Mouse (Mus musculus): ENCODE data around the gene Gm2663. TPM values are rescaled to one million over a fixed set of nuclear protein-coding genes. Genes with fewer than 3 reads are reported as not detected.
"Not testable (repeated sequence)": the region's sequence is repeated elsewhere in the genome, so short reads cannot be mapped to it uniquely, and the experiment has no call there.

The Gm2663 gene
- polyA plus RNA-seq, 1 experiment from 2014 or later = 0.33 TPM

GRCm38 (mm10) chr6:41025873-41026650, 26.8 kb upstream of the Gm2663 start:
- no peak overlapping the region for H3K27ac ChIP-seq (ENCODE audit: poor library complexity, severe bottlenecking)
- 58% methylated on average over 2 of the region's 2 CpGs for WGBS
- H3K4me3 ChIP-seq = no peak overlapping the region
- no peak overlapping the region for H3K4me2 ChIP-seq
- H3K9me3 ChIP-seq (replicated peaks) = 0 out of 2 replicates have a peak, but pooled peaks cover 3% of the 10 kb centered on the region
- no peaks in the 10 kb centered on the region for H3K27me3 ChIP-seq (replicated peaks)
- no peaks in the 10 kb centered on the region for H3K36me3 ChIP-seq
- peaks cover 5% of the 10 kb centered on the region; the same call in 1 of the 2 replicates for H3K4me1 ChIP-seq (replicated peaks)
- H3K9ac ChIP-seq = no peak overlapping the region
- no peak for ATAC-seq (ENCODE audit: insufficient number of reproducible peaks, low FRiP score)

- 0 out of 2 replicates have a peak, but pooled peaks cover 3% of the 10 kb centered on the region for H3K9me3 ChIP-seq (replicated peaks)
- H3K9ac ChIP-seq = no peak overlapping the region
- no peak overlapping the region for H3K4me2 ChIP-seq
- H3K4me3 ChIP-seq = no peak overlapping the region
- ATAC-seq (ENCODE audit: insufficient number of reproducible peaks, low FRiP score) = no peak
- H3K27ac ChIP-seq (ENCODE audit: poor library complexity, severe bottlenecking) = no peak overlapping the region
- H3K4me1 ChIP-seq (replicated peaks) = no peaks in the 10 kb centered on the region
- no peaks in the 10 kb centered on the region for H3K36me3 ChIP-seq
- WGBS = 71% methylated on average over 2 of the region's 2 CpGs
- H3K27me3 ChIP-seq (replicated peaks) = no peaks in the 10 kb centered on the region
Measured at GRCm38 (mm10) chr6:41019140-41019539, 19.9 kb upstream of the Gm2663 start.

- H3K4me1 ChIP-seq (replicated peaks) = no peaks in the 10 kb centered on the region
- H3K27me3 ChIP-seq (replicated peaks) = no peaks in the 10 kb centered on the region
- WGBS = 48% methylated on average over 2 of the region's 2 CpGs
- no peak overlapping the region for H3K27ac ChIP-seq (ENCODE audit: poor library complexity, severe bottlenecking)
- H3K4me2 ChIP-seq = no peak overlapping the region
- H3K36me3 ChIP-seq = no peaks in the 10 kb centered on the region
- no peak overlapping the region for H3K9ac ChIP-seq
- ATAC-seq (ENCODE audit: insufficient number of reproducible peaks, low FRiP score) = no peak
- 0 out of 2 replicates have a peak, but pooled peaks cover under 1% of the 10 kb centered on the region for H3K9me3 ChIP-seq (replicated peaks)
- H3K4me3 ChIP-seq = no peak overlapping the region
Measured at GRCm38 (mm10) chr6:41018629-41019028, 19.4 kb upstream of the Gm2663 start.

- H3K36me3 ChIP-seq = no peaks in the 10 kb centered on the region
- WGBS = 81% methylated on average over 4 of the region's 4 CpGs
Measured at GRCm38 (mm10) chr6:41015065-41015464, 15.8 kb upstream of the Gm2663 start.

GRCm38 (mm10) chr6:40964454-40964853, 34.8 kb downstream of the Gm2663 start, which contains the start of gene 1810009J06Rik:
1810009J06Rik (plus strand) TSS chr6:40964754.
- H3K36me3 ChIP-seq; ATAC-seq (ENCODE audit: insufficient number of reproducible peaks, low FRiP score); H3K4me2 ChIP-seq; H3K4me3 ChIP-seq; H3K9me3 ChIP-seq (replicated peaks); H3K9ac ChIP-seq; H3K27me3 ChIP-seq (replicated peaks); H3K27ac ChIP-seq (ENCODE audit: poor library complexity, severe bottlenecking); H3K4me1 ChIP-seq (replicated peaks): not testable (repeated sequence)
- 74% methylated on average over 2 of the region's 2 CpGs for WGBS

More at GRCm38 (mm10) chr6:41015065-41015464, 15.8 kb upstream of the Gm2663 start:
- no peak overlapping the region for H3K27ac ChIP-seq (ENCODE audit: poor library complexity, severe bottlenecking)
- H3K4me3 ChIP-seq = no peak overlapping the region
- H3K4me2 ChIP-seq = no peak overlapping the region
- no peak for ATAC-seq (ENCODE audit: insufficient number of reproducible peaks, low FRiP score)
- H3K9me3 ChIP-seq (replicated peaks) = no peaks in the 10 kb centered on the region
- H3K4me1 ChIP-seq (replicated peaks) = no peaks in the 10 kb centered on the region
- H3K27me3 ChIP-seq (replicated peaks) = no peaks in the 10 kb centered on the region
- H3K9ac ChIP-seq = no peak overlapping the region

- Histone ChIP-seq H3K9ac (no peak overlapping the region), H3K27ac (ENCODE audit: poor library complexity, severe bottlenecking) (no peak overlapping the region), H3K4me2 (no peak overlapping the region), H3K36me3 (no peaks in the 10 kb centered on the region), H3K4me1 (replicated peaks) (no peaks in the 10 kb centered on the region), H3K4me3 (no peak overlapping the region), H3K27me3 (replicated peaks) (no peaks in the 10 kb centered on the region), H3K9me3 (replicated peaks) (peaks cover 3% of the 10 kb centered on the region)
- WGBS = 40% methylated on average over 2 of the region's 2 CpGs
- ATAC-seq (ENCODE audit: insufficient number of reproducible peaks, low FRiP score) = no peak
Measured at GRCm38 (mm10) chr6:40953716-40954115, 45.6 kb downstream of the Gm2663 start.

- no peaks in the 10 kb centered on the region for H3K27me3 ChIP-seq (replicated peaks)
- peaks cover 3% of the 10 kb centered on the region for H3K9me3 ChIP-seq (replicated peaks)
- H3K4me1 ChIP-seq (replicated peaks) = no peaks in the 10 kb centered on the region
- H3K4me3 ChIP-seq = no peak within 1 kb of the TSS
- no peak within 1 kb of the TSS for H3K27ac ChIP-seq (ENCODE audit: poor library complexity, severe bottlenecking)
- H3K4me2 ChIP-seq = no peak within 1 kb of the TSS
- no peaks in the 10 kb centered on the region for H3K36me3 ChIP-seq
- no peak within 1 kb of the TSS for H3K9ac ChIP-seq
- no peak for ATAC-seq (ENCODE audit: insufficient number of reproducible peaks, low FRiP score)
Measured at GRCm38 (mm10) chr6:40951770-40952169, 47.5 kb downstream of the Gm2663 start, which contains the start of gene Gm4744. Gm4744 (minus strand) TSS chr6:40951870.

Other genes with a start within 250 kb of the Gm2663 start
- gene Moxd2, start 112.0 kb downstream of the Gm2663 start, polyA plus RNA-seq (2016; fragmentation: Nextera tagmentation; extraction: Ambion mirVana) = not detected in 2 replicates
- not detected in 2 replicates for gene Prss58, start 99.1 kb downstream of the Gm2663 start, polyA plus RNA-seq (2016; fragmentation: Nextera tagmentation; extraction: Ambion mirVana)
- gene 1700074P13Rik, start 58.9 kb downstream of the Gm2663 start, polyA plus RNA-seq (2016; fragmentation: Nextera tagmentation; extraction: Ambion mirVana) = not detected in 2 replicates
- not detected in 2 replicates for gene Gm4744, start 47.6 kb downstream of the Gm2663 start, polyA plus RNA-seq (2016; fragmentation: Nextera tagmentation; extraction: Ambion mirVana)
- gene 1810009J06Rik, start 34.7 kb downstream of the Gm2663 start, polyA plus RNA-seq (2016; fragmentation: Nextera tagmentation; extraction: Ambion mirVana) = 0.47 and 1.2 TPM in 2 replicates
- not detected in 2 replicates for gene 2210010C04Rik, start 36.0 kb upstream of the Gm2663 start, polyA plus RNA-seq (2016; fragmentation: Nextera tagmentation; extraction: Ambion mirVana)